ENCODE assay signal across 22 mouse cellular contexts in the genomic region with DNA sequence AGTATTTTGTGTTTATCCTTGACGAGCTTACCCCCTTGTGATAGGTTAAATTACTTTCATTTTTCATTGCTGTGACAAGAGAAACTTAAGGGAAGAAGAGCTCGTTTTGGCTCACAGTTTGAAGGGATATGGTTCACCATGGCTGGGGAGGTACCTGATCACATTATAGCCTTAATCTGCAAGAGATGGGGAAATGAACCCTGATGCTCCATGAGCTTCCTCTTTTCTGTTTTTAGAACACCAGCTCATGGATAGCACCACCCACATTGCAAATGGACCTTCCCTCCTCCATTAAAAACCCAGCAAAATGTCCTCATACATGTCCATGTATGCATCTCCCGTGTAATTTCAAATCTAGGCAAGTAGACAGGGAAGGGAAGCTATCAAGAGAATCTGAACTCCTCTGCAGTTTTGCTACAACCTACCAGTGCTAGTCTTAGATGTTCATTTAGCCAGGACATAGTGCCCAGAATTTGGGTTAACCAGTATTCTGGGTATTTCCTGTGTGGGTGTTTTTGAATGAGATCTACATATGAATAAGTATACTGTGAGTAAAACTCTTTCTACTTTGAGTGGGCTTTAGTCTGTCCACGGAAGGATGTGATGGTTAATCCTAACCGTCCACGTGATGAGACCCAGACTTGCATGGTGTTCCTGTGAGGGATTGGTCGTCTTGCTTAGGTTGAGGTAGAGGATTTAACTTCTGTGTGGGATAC.
DNase-seq lines count a peak whose midpoint lies in the region; ATAC-seq lines count a peak whose summit lies in the region.
"Had no signal": no experiment of that assay in that cellular context is flagged by ENCODE, and none has a peak within 500 bp of the region (broad histone marks: within the 10 kb centered on the region; RNA-seq: fewer than 3 reads in every experiment).

No protein-coding gene starts in this region.

- ATAC-seq in CD4-positive, CD25-positive, alpha-beta regulatory T cell, adult 4 months, result peak; percentile 74
- 0 out of 2 replicates have a peak, but pooled peaks have one; percentile 45 for ATAC-seq in common myeloid progenitor, adult 5-6 weeks (replicated peaks; ENCODE audit: low read depth, poor library complexity, severe bottlenecking)
- peak; percentile 73 for ATAC-seq in inflammation-experienced regulatory T-cells, adult 6 months
- ATAC-seq: forebrain, embryonic 14.5 days; forebrain, postnatal 0 days; intestine, embryonic 16.5 days; Patski had no signal

- intact Hi-C loops in heart, postnatal 36 days (cut with DNase I), result no loop called here

- DNase-seq in heart, postnatal 36 days, result no peak
- no peak for DNase-seq in ovary, postnatal 14 days (ENCODE audit: low spot score)
- DNase-seq in heart, adult 9 months (ENCODE audit: low spot score in 2 of 2), result no peak
- no peak for DNase-seq in thymus, postnatal 14 days
- DNase-seq: adrenal gland, adult 2 months; adrenal gland, postnatal 14 days; B cell, adult 2 months; cerebellum, adult 11 months; cerebellum, adult 8-10 months; cerebellum, postnatal 10 days; cerebellum, postnatal 36 days; forebrain, postnatal 0 days; gastrocnemius, adult 2 months; gastrocnemius, postnatal 14 days; heart, adult 18-20 months; heart, postnatal 14 days had no signal
